Mouse (Mus musculus) gastrocnemius, postnatal 36 days (tissue): ENCODE measurements around the gene Kif1bp. TPM values are rescaled to one million over a fixed set of nuclear protein-coding genes. Genes with fewer than 3 reads are reported as not detected.

Source experiments
- total RNA-seq, 2 experiments: library from RNA; stranded (reverse); gene quantifications; 2 replicates each; pipeline ENCODE4 v1.2.3; 2021

The Kif1bp gene
- total RNA-seq, 2 experiments from 2014 or later = 23.6 to 24.0 TPM

Other genes with a start within 250 kb of the Kif1bp start
- 1 to 10 TPM; 6.1 to 7.8 TPM for gene Hk1, start 198.5 kb downstream of the Kif1bp start, total RNA-seq
- not detected for gene Hkdc1, start 156.0 kb downstream of the Kif1bp start, total RNA-seq
- gene 4930507D05Rik, start 129.0 kb downstream of the Kif1bp start, total RNA-seq = not detected
- 10 to 100 TPM; 17.1 to 19.7 TPM for gene Supv3l1, start 128.7 kb downstream of the Kif1bp start, total RNA-seq
- gene Vps26a, start 91.7 kb downstream of the Kif1bp start, total RNA-seq = 10 to 100 TPM; 24.3 to 29.0 TPM
- gene Srgn, start 51.0 kb downstream of the Kif1bp start, total RNA-seq = 10 to 100 TPM; 12.2 to 14.1 TPM
- gene Ddx21, start 23.8 kb upstream of the Kif1bp start, total RNA-seq = 10 to 100 TPM; 23.1 to 34.2 TPM
- 10 to 100 TPM; 40.0 to 43.3 TPM for gene Ddx50, start 72.8 kb upstream of the Kif1bp start, total RNA-seq
- under 1 TPM; 0.23 to 0.47 TPM for gene Stox1, start 147.7 kb upstream of the Kif1bp start, total RNA-seq
- 10 to 100 TPM; 26.3 to 27.6 TPM for gene Ccar1, start 213.8 kb upstream of the Kif1bp start, total RNA-seq